Mouse (Mus musculus) heart, postnatal 0 days (tissue): ENCODE data around the gene Btnl10. TPM values are rescaled to one million over a fixed set of nuclear protein-coding genes. Genes with fewer than 3 reads are reported as not detected.

Source experiments
- ATAC-seq: fragments of 200-750 bp; cut with Nextera tagmentation; 2 replicates; pipeline ENCODE4 v1.8.0; 2017; ENCODE audit warnings: low read depth, moderate number of reproducible peaks, moderate library complexity; ENCODE audit not compliant: insufficient read depth
- DNase-seq: peaks from one replicate; pipeline ENCODE4 v3.0.0-alpha.2; 2016; ENCODE audit warnings: low spot score
- H3K27ac ChIP-seq: fragments of 300-500 bp; sonication (generic); 2 replicates; pipeline ENCODE4 v1.5.1; 2014; ENCODE audit warnings: low read depth, mild to moderate bottlenecking
- H3K27me3 ChIP-seq: fragments of 300-500 bp; sonication (generic); 2 replicates; pipeline ENCODE4 v1.6.1; 2014; ENCODE audit warnings: low read length, mixed read lengths; ENCODE audit not compliant: control insufficient read depth, insufficient read depth
- H3K36me3 ChIP-seq: fragments of 300-500 bp; sonication (generic); replicated peaks from 2 replicates; pipeline ENCODE4 v1.6.1; 2014; ENCODE audit warnings: low read length, mixed read lengths; ENCODE audit not compliant: control insufficient read depth, insufficient read depth
- H3K4me1 ChIP-seq: fragments of 300-500 bp; sonication (generic); 2 replicates; pipeline ENCODE4 v1.6.1; 2014; ENCODE audit warnings: antibody characterized with exemption; ENCODE audit not compliant: control insufficient read depth, insufficient read depth
- H3K4me2 ChIP-seq: fragments of 300-500 bp; sonication (generic); 2 replicates; pipeline ENCODE4 v1.6.1; 2014; ENCODE audit warnings: low read depth, mild to moderate bottlenecking, low read length, moderate library complexity
- H3K4me3 ChIP-seq: fragments of 300-500 bp; sonication (generic); 2 replicates; pipeline ENCODE4 v1.5.1; 2014; ENCODE audit warnings: low read depth, low read length
- H3K9ac ChIP-seq: fragments of 300-500 bp; sonication (generic); replicated peaks from 2 replicates; pipeline ENCODE4 v1.6.1; 2014; ENCODE audit warnings: low read depth, low read length, mixed read lengths
- H3K9me3 ChIP-seq: fragments of 300-500 bp; sonication (generic); replicated peaks from 2 replicates; pipeline ENCODE4 v1.6.1; 2016; ENCODE audit warnings: low read length; ENCODE audit not compliant: control insufficient read depth
- CTCF ChIP-seq: IDR thresholded peaks from 2 replicates; pipeline ENCODE4 v1.5.1; 2016; ENCODE audit warnings: antibody characterized with exemption, control low read depth, low read depth
- EP300 ChIP-seq: IDR thresholded peaks from 2 replicates; pipeline ENCODE4 v1.6.1; 2016; ENCODE audit warnings: antibody characterized with exemption, low read depth
- WGBS: fragments of 180-500 bp; shearing (Covaris S2); extraction: QIAGEN DNeasy Blood & Tissue Kit; methylation state at CpG from one replicate; pipeline ENCODE4 v1.1.7; 2014; 5-methylcytosine and 5-hydroxymethylcytosine counted together
- polyA plus RNA-seq: library from polyadenylated mRNA; unstranded; fragments of >200 nt; fragmentation: Nextera tagmentation; extraction: Ambion mirVana; gene quantifications from 2 replicates; pipeline ENCODE4 v1.2.1, GENCODE M21; 2015
- total RNA-seq: library from RNA; depleted of rRNA; stranded (reverse); fragments of >200 nt; gene quantifications from 2 replicates; pipeline ENCODE4 v1.2.3, GENCODE M21; 2014; ENCODE audit warnings: low replicate concordance

The Btnl10 gene
- total and polyA plus RNA-seq, 2 experiments from 2014 or later = 0.07 TPM; not detected in 1

GRCm38 (mm10) chr11:58926651-58927050 lies 8.9 kb downstream of the Btnl10 start:
- no peak overlapping the region for H3K4me3 ChIP-seq
- no peak overlapping the region for H3K9ac ChIP-seq
- no peaks in the 10 kb centered on the region for H3K27me3 ChIP-seq
- peaks cover 4% of the 10 kb centered on the region; the same call in 1 of the 2 replicates for H3K4me1 ChIP-seq
- H3K36me3 ChIP-seq = peaks cover 4% of the 10 kb centered on the region
- ATAC-seq (no peak), DNase-seq (no peak)
- no peak overlapping the region for H3K4me2 ChIP-seq
- H3K27ac ChIP-seq = no peak overlapping the region
- H3K9me3 ChIP-seq = no peaks in the 10 kb centered on the region
- WGBS = 86% methylated on average over 2 of the region's 3 CpGs
- TF ChIP-seq EP300 (no peak), CTCF (no peak)

GRCm38 (mm10) chr11:58927053-58927452 lies 9.3 kb downstream of the Btnl10 start:
- no peak for TF ChIP-seq CTCF
- TF ChIP-seq EP300 = no peak

GRCm38 (mm10) chr11:58927790-58928651 lies 10.3 kb downstream of the Btnl10 start:
- peak overlapping the region; percentile 61 for H3K4me2 ChIP-seq
- no peaks in the 10 kb centered on the region for H3K9me3 ChIP-seq
- H3K4me1 ChIP-seq = peaks cover 4% of the 10 kb centered on the region; the same call in 1 of the 2 replicates
- peak overlapping the region; percentile 84 for H3K27ac ChIP-seq
- peak overlapping the region; percentile 48 for H3K4me3 ChIP-seq
- no peaks in the 10 kb centered on the region for H3K27me3 ChIP-seq
- peak overlapping the region; percentile 50; the same call in 1 of the 2 replicates for H3K9ac ChIP-seq
- ATAC-seq (peak; percentile 86), DNase-seq (peak; percentile 80)
- WGBS = 22% methylated on average over 20 of the region's 20 CpGs
- no peak for TF ChIP-seq EP300
- TF ChIP-seq CTCF = peak; percentile 81
- peaks cover 18% of the 10 kb centered on the region for H3K36me3 ChIP-seq

More at GRCm38 (mm10) chr11:58927053-58927452, 9.3 kb downstream of the Btnl10 start:
- Histone ChIP-seq H3K4me2 (no peak overlapping the region), H3K4me3 (no peak overlapping the region), H3K4me1 (peaks cover 4% of the 10 kb centered on the region; the same call in 1 of the 2 replicates), H3K36me3 (peaks cover 8% of the 10 kb centered on the region), H3K9me3 (no peaks in the 10 kb centered on the region), H3K9ac (no peak overlapping the region), H3K27me3 (no peaks in the 10 kb centered on the region), H3K27ac (no peak overlapping the region)
- ATAC-seq (no peak), DNase-seq (no peak)
- 71% methylated on average over 2 of the region's 2 CpGs for WGBS

GRCm38 (mm10) chr11:58929055-58929454 lies 11.3 kb downstream of the Btnl10 start:
- Histone ChIP-seq H3K9ac (no peak overlapping the region), H3K27ac (no peak overlapping the region), H3K4me3 (no peak overlapping the region), H3K27me3 (no peaks in the 10 kb centered on the region), H3K4me2 (no peak overlapping the region), H3K9me3 (no peaks in the 10 kb centered on the region), H3K36me3 (peaks cover 28% of the 10 kb centered on the region), H3K4me1 (peaks cover 4% of the 10 kb centered on the region; the same call in 1 of the 2 replicates)
- WGBS = 74% methylated on average over 3 of the region's 4 CpGs
- DNase-seq (no peak), ATAC-seq (no peak)
- TF ChIP-seq EP300 (no peak), CTCF (no peak)

GRCm38 (mm10) chr11:58929641-58930040 lies 11.9 kb downstream of the Btnl10 start:
- Histone ChIP-seq H3K9ac (no peak overlapping the region), H3K36me3 (peaks cover 34% of the 10 kb centered on the region), H3K4me3 (no peak overlapping the region), H3K27ac (no peak overlapping the region), H3K4me1 (peaks cover 4% of the 10 kb centered on the region; the same call in 1 of the 2 replicates), H3K4me2 (no peak overlapping the region), H3K27me3 (no peaks in the 10 kb centered on the region), H3K9me3 (no peaks in the 10 kb centered on the region)
- ATAC-seq = no peak
- TF ChIP-seq CTCF (no peak), EP300 (no peak)
- DNase-seq = no peak
- WGBS = 50% methylated on average over 3 of the region's 3 CpGs
